Mouse (Mus musculus): ENCODE measurements around the gene Rap2a.

DNA sequence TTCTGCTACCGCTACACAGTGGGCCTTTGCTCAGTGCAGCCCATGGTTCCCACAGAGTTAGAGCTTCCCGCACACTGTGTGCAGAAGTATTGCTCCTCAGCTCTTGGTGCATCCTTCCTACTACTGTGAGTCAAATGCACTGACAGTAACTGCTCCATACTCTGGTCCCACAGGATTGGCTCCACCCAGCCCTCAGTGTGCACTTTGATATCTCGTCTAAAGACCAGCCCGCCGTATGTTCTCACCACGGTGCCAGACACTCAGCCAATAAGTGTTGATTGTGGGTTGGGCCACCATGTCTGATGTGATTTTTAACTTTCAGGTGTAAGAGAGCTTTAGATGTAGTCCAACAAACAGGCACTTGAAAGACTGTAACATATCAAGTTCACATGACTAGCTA, 21.4 kb downstream of the Rap2a start:
- TF ChIP-seq CTCF (conservative IDR thresholded peaks at IDR 0.05 in 1 of 2, IDR thresholded peaks at IDR 0.05 in 1 of 2; ENCODE audit: low read depth in 2 of 2, low read length in 2 of 2) (no peak), MAFK (IDR thresholded peaks at IDR 0.05; ENCODE audit: insufficient replicate concordance, low read length) (no peak), TCF12 (IDR thresholded peaks at IDR 0.05; ENCODE audit: low read depth, low read length) (no peak), USF1 (IDR thresholded peaks at IDR 0.05; ENCODE audit: low read depth, low read length) (no peak), ZKSCAN1 (IDR thresholded peaks at IDR 0.05; ENCODE audit: borderline replicate concordance, low read depth, low read length) (no peak), POLR2A (IDR thresholded peaks at IDR 0.05; ENCODE audit: low read depth, low read length) (no peak), ZC3H11A (IDR thresholded peaks at IDR 0.05; ENCODE audit: low read depth, low read length) (no peak), SMC3 (IDR thresholded peaks at IDR 0.05; ENCODE audit: low read depth, low read length) (no peak), NRF1 (IDR thresholded peaks at IDR 0.05; ENCODE audit: low read depth, low read length) (no peak), KAT2A (IDR thresholded peaks at IDR 0.05; ENCODE audit: insufficient replicate concordance, low read length) (no peak), CHD2 (IDR thresholded peaks at IDR 0.05; ENCODE audit: low read length) (no peak), CHD1 (IDR thresholded peaks at IDR 0.05; ENCODE audit: low read depth, low read length) (no peak), MAX (IDR thresholded peaks at IDR 0.05; ENCODE audit: low read length) (no peak), ETS1 (conservative IDR thresholded peaks at IDR 0.05; ENCODE audit: low read depth, low read length) (no peak)

Measured in CH12.LX (cell line).